Mouse (Mus musculus): Measurements from ENCODE around the gene Oas1f. TPM values are rescaled to one million over a fixed set of nuclear protein-coding genes. Genes with fewer than 3 reads are reported as not detected.
"Not testable (repeated sequence)": the region's sequence is repeated elsewhere in the genome, so short reads cannot be mapped to it uniquely, and the experiment has no call there.

The Oas1f gene
- polyA plus RNA-seq, 1 experiment from 2014 or later, result not detected

- Histone ChIP-seq H3K27me3 (ENCODE audit: insufficient read depth, low read length) (no peaks in the 10 kb centered on the region), H3K4me3 (ENCODE audit: low read depth, low read length) (no peak overlapping the region), H3K4me1 (ENCODE audit: insufficient read depth) (no peaks in the 10 kb centered on the region), H3K9me3 (ENCODE audit: low read length) (no peaks in the 10 kb centered on the region), H3K4me2 (ENCODE audit: low read depth, low read length) (no peak overlapping the region), H3K9ac (replicated peaks) (no peak overlapping the region), H3K36me3 (replicated peaks; ENCODE audit: insufficient read depth, low read length) (no peaks in the 10 kb centered on the region), H3K27ac (ENCODE audit: low read depth) (no peak overlapping the region)
- 66% methylated on average over 3 of the region's 3 CpGs for WGBS (ENCODE audit: insufficient replicate concordance)
- ATAC-seq (no peak), DNase-seq (peak; percentile 23)
- TF ChIP-seq EP300 (IDR thresholded peaks at IDR 0.05; ENCODE audit: low read depth) (no peak), CTCF (IDR thresholded peaks at IDR 0.05; ENCODE audit: low read depth) (peak; percentile 63)
Observed at GRCm38 (mm10) chr5:120865336-120865860, 18.2 kb downstream of the Oas1f start.

GRCm38 (mm10) chr5:120869436-120870015 is 22.4 kb downstream of the Oas1f start:
- no peak for DNase-seq
- TF ChIP-seq EP300 (IDR thresholded peaks at IDR 0.05; ENCODE audit: low read depth), result no peak
- no peak for TF ChIP-seq CTCF (IDR thresholded peaks at IDR 0.05; ENCODE audit: low read depth)
- Histone ChIP-seq H3K27ac (ENCODE audit: low read depth) (no peak overlapping the region), H3K27me3 (ENCODE audit: insufficient read depth, low read length) (no peaks in the 10 kb centered on the region), H3K9ac (replicated peaks) (no peak overlapping the region), H3K9me3 (ENCODE audit: low read length) (no peaks in the 10 kb centered on the region), H3K4me1 (ENCODE audit: insufficient read depth) (no peaks in the 10 kb centered on the region), H3K4me2 (ENCODE audit: low read depth, low read length) (no peak overlapping the region), H3K4me3 (ENCODE audit: low read depth, low read length) (no peak overlapping the region), H3K36me3 (replicated peaks; ENCODE audit: insufficient read depth, low read length) (no peaks in the 10 kb centered on the region)
- ATAC-seq, result no peak
- WGBS (ENCODE audit: insufficient replicate concordance), result 66% methylated on average over 7 of the region's 7 CpGs

DNA sequence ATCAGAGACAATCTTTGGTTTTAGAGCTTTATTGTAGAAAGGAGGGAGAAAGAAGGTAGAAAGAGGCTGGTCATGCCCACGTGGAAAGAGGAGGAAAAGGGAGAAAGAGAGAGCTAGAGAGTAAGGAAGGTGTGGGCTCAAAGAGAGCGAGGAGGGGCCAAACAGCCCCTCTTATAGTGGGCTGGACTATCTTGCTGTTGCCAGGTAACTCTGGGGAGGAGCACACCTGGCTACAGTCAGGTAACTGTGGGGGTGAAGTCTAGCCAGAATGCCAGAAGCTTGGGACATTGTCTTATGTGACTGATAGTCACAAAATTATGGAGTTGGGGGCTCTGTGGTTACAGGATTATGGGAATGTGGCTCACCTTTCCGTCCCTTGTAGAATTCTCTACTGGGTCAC is 22.9 kb downstream of the Oas1f start:
- no peaks in the 10 kb centered on the region for H3K4me1 ChIP-seq (ENCODE audit: insufficient read depth)
- 53% methylated on average over 3 of the region's 3 CpGs for WGBS (ENCODE audit: insufficient replicate concordance)
- no peak overlapping the region for H3K27ac ChIP-seq (ENCODE audit: low read depth)
- H3K4me3 ChIP-seq (ENCODE audit: low read depth, low read length), result no peak overlapping the region
- ATAC-seq, result no peak
- TF ChIP-seq EP300 (IDR thresholded peaks at IDR 0.05; ENCODE audit: low read depth), result no peak
- TF ChIP-seq CTCF (IDR thresholded peaks at IDR 0.05; ENCODE audit: low read depth), result no peak
- no peaks in the 10 kb centered on the region for H3K36me3 ChIP-seq (replicated peaks; ENCODE audit: insufficient read depth, low read length)
- DNase-seq, result no peak
- no peaks in the 10 kb centered on the region for H3K9me3 ChIP-seq (ENCODE audit: low read length)
- no peak overlapping the region for H3K4me2 ChIP-seq (ENCODE audit: low read depth, low read length)
- no peak overlapping the region for H3K9ac ChIP-seq (replicated peaks)
- H3K27me3 ChIP-seq (ENCODE audit: insufficient read depth, low read length), result no peaks in the 10 kb centered on the region

GRCm38 (mm10) chr5:120870782-120871181 is 23.6 kb downstream of the Oas1f start:
- 70% methylated on average over 7 of the region's 7 CpGs for WGBS (ENCODE audit: insufficient replicate concordance)
- no peaks in the 10 kb centered on the region for H3K4me1 ChIP-seq (ENCODE audit: insufficient read depth)

GRCm38 (mm10) chr5:120871469-120871868 is 24.3 kb downstream of the Oas1f start:
- TF ChIP-seq CTCF (IDR thresholded peaks at IDR 0.05; ENCODE audit: low read depth) (no peak), EP300 (IDR thresholded peaks at IDR 0.05; ENCODE audit: low read depth) (no peak)
- no peak overlapping the region for H3K4me2 ChIP-seq (ENCODE audit: low read depth, low read length)
- H3K9ac ChIP-seq (replicated peaks), result no peak overlapping the region
- H3K27me3 ChIP-seq (ENCODE audit: insufficient read depth, low read length), result no peaks in the 10 kb centered on the region
- no peak for ATAC-seq
- H3K4me3 ChIP-seq (ENCODE audit: low read depth, low read length), result no peak overlapping the region
- DNase-seq, result no peak
- H3K9me3 ChIP-seq (ENCODE audit: low read length), result no peaks in the 10 kb centered on the region
- H3K4me1 ChIP-seq (ENCODE audit: insufficient read depth), result no peaks in the 10 kb centered on the region
- 35% methylated on average over 2 of the region's 2 CpGs for WGBS (ENCODE audit: insufficient replicate concordance)
- H3K27ac ChIP-seq (ENCODE audit: low read depth), result no peak overlapping the region
- no peaks in the 10 kb centered on the region for H3K36me3 ChIP-seq (replicated peaks; ENCODE audit: insufficient read depth, low read length)

More at GRCm38 (mm10) chr5:120870782-120871181, 23.6 kb downstream of the Oas1f start:
- TF ChIP-seq CTCF (IDR thresholded peaks at IDR 0.05; ENCODE audit: low read depth), result no peak
- TF ChIP-seq EP300 (IDR thresholded peaks at IDR 0.05; ENCODE audit: low read depth), result no peak
- Histone ChIP-seq H3K36me3 (replicated peaks; ENCODE audit: insufficient read depth, low read length) (no peaks in the 10 kb centered on the region), H3K4me3 (ENCODE audit: low read depth, low read length) (no peak overlapping the region), H3K27ac (ENCODE audit: low read depth) (no peak overlapping the region), H3K9me3 (ENCODE audit: low read length) (no peaks in the 10 kb centered on the region), H3K27me3 (ENCODE audit: insufficient read depth, low read length) (no peaks in the 10 kb centered on the region), H3K4me2 (ENCODE audit: low read depth, low read length) (no peak overlapping the region), H3K9ac (replicated peaks) (no peak overlapping the region)
- ATAC-seq (no peak), DNase-seq (no peak)

DNA sequence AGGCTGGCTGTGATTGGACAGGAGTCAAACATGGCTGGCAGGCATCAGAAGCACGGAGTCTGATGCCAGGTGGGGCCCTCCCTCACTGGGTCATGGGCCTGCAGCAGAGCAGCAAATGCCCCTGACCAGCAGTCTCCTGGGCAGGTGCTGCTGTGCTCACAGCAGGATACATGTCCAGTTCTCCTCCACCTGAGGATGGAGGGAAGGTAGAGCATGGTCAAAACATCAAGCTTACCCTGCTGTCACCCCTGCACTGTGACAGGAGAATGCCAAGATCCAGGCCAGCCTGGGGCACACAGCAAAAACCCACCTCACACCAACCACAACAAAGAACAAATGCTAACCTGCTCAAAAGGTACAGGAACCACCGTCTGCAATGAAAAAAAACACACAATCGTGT is 29.7 kb downstream of the Oas1f start:
- not testable (repeated sequence) for H3K36me3 ChIP-seq (replicated peaks; ENCODE audit: insufficient read depth, low read length); H3K4me3 ChIP-seq (ENCODE audit: low read depth, low read length); H3K27ac ChIP-seq (ENCODE audit: low read depth); H3K4me2 ChIP-seq (ENCODE audit: low read depth, low read length); H3K9me3 ChIP-seq (ENCODE audit: low read length); H3K4me1 ChIP-seq (ENCODE audit: insufficient read depth); DNase-seq; ATAC-seq; H3K27me3 ChIP-seq (ENCODE audit: insufficient read depth, low read length); H3K9ac ChIP-seq (replicated peaks)
- WGBS (ENCODE audit: insufficient replicate concordance), result 54% methylated on average over 2 of the region's 3 CpGs

DNA sequence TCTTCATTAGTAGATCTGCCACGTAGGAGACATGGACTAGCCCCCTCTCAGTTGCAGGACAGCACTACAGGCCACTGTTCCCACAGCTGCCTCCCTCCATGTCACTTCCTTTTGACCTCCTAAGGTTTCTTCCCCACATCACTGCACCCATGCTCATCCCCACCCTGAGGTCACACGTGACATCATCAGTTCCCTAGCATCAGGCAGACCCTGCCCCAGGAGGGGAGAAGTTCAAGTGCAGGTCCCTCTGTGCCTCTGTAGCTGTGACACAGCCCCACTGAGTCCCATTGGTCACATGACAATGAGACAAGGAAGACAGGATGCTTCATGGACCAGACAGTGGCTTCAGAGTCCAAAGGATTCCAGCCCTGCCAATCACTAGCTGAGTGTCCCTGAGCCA is 30.2 kb downstream of the Oas1f start:
- H3K36me3 ChIP-seq (replicated peaks; ENCODE audit: insufficient read depth, low read length); H3K9me3 ChIP-seq (ENCODE audit: low read length); H3K4me3 ChIP-seq (ENCODE audit: low read depth, low read length); ATAC-seq; DNase-seq; H3K9ac ChIP-seq (replicated peaks); H3K27ac ChIP-seq (ENCODE audit: low read depth); H3K4me1 ChIP-seq (ENCODE audit: insufficient read depth); H3K4me2 ChIP-seq (ENCODE audit: low read depth, low read length); H3K27me3 ChIP-seq (ENCODE audit: insufficient read depth, low read length): not testable (repeated sequence)
- WGBS (ENCODE audit: insufficient replicate concordance), result 65% methylated on average over 2 of the region's 2 CpGs

- not testable (repeated sequence) for H3K27me3 ChIP-seq (ENCODE audit: insufficient read depth, low read length); H3K9me3 ChIP-seq (ENCODE audit: low read length); H3K4me3 ChIP-seq (ENCODE audit: low read depth, low read length); ATAC-seq; H3K27ac ChIP-seq (ENCODE audit: low read depth); H3K9ac ChIP-seq (replicated peaks); H3K36me3 ChIP-seq (replicated peaks; ENCODE audit: insufficient read depth, low read length); H3K4me1 ChIP-seq (ENCODE audit: insufficient read depth); H3K4me2 ChIP-seq (ENCODE audit: low read depth, low read length); DNase-seq
- 48% methylated on average over 2 of the region's 2 CpGs for WGBS (ENCODE audit: insufficient replicate concordance)
Observed at GRCm38 (mm10) chr5:120878803-120879202, 31.6 kb downstream of the Oas1f start.

DNA sequence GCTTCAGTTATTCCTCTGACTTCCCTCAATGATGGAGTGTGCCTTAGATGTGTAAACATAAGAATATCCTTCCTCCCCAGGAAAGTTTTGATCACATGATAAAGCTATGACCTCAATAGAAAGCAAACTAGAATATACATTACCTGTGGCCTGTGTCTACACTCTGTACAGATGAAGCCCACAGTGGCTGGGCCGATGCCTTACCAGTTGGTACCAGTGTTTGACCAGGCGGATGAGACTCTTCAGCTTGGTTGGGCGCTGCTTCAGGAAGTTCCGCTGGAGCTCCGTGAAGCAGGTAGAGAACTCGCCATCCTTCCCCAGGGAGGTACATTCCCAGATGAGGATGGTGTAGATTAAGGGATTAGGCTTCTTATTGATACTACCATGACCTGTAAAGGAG is 34.5 kb downstream of the Oas1f start:
- not testable (repeated sequence) for DNase-seq; H3K9ac ChIP-seq (replicated peaks)

More for the DNA sequence above, 34.5 kb downstream of the Oas1f start:
- not testable (repeated sequence) for H3K4me2 ChIP-seq (ENCODE audit: low read depth, low read length); H3K36me3 ChIP-seq (replicated peaks; ENCODE audit: insufficient read depth, low read length); H3K27me3 ChIP-seq (ENCODE audit: insufficient read depth, low read length); H3K9me3 ChIP-seq (ENCODE audit: low read length); H3K4me3 ChIP-seq (ENCODE audit: low read depth, low read length); ATAC-seq; H3K4me1 ChIP-seq (ENCODE audit: insufficient read depth); H3K27ac ChIP-seq (ENCODE audit: low read depth)
- WGBS (ENCODE audit: insufficient replicate concordance), result 83% methylated on average over 6 of the region's 6 CpGs

Data from liver, postnatal 0 days (tissue).